Mouse (Mus musculus): ENCODE results near the gene Selplg. TPM values are rescaled to one million over a fixed set of nuclear protein-coding genes. Genes with fewer than 3 reads are reported as not detected.
A peak's percentile ranks its signal among the peaks of the same experiment; 100 is the strongest.

Selplg gene
- polyA plus RNA-seq, 1 experiment from 2014 or later = 18.9 TPM

DNA sequence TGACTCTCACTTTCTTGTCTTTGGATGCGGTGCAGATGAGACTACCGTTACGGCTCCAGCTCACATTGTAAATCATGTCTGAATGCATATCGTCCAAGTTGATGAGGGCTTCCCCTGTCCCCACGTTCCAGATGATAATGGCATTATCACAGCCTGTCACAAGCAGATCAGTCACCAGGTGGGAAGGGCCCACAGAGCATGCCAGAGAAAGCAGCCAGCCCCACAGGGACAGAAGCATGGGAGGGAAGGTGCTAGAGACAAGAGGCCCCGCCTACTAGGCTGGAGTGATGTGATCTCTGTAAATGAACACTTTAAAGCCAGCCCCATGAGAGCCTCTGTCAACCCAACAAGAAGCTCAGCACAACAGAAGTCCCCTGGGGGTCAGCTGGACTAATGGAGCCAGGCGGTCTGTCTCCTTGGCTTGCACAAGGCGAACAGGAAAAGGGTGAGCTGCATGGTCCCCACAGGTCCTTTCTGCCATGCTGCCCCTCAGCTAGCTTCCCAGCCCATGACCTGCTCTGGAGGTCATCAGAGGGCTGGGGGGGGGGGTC, 18.3 kb upstream of the Selplg start:
- Histone ChIP-seq H3K27ac (ENCODE audit: low read depth) (no peak overlapping the region), H3K4me3 (ENCODE audit: low read depth, low read length) (no peak overlapping the region), H3K9me3 (ENCODE audit: low read length) (no peaks in the 10 kb centered on the region), H3K4me2 (ENCODE audit: low read depth, low read length) (no peak overlapping the region), H3K4me1 (ENCODE audit: insufficient read depth) (peaks cover 4% of the 10 kb centered on the region; the same call in 1 of the 2 replicates), H3K27me3 (ENCODE audit: insufficient read depth, low read length) (no peaks in the 10 kb centered on the region), H3K36me3 (replicated peaks; ENCODE audit: insufficient read depth, low read length) (peaks cover 47% of the 10 kb centered on the region), H3K9ac (replicated peaks) (no peak overlapping the region)
- TF ChIP-seq CTCF (IDR thresholded peaks at IDR 0.05; ENCODE audit: low read depth) = no peak
- no peak for TF ChIP-seq EP300 (IDR thresholded peaks at IDR 0.05; ENCODE audit: low read depth)
- 57% methylated on average over 8 of the region's 8 CpGs for WGBS (ENCODE audit: insufficient replicate concordance)
- ATAC-seq (no peak), DNase-seq (no peak)

DNA sequence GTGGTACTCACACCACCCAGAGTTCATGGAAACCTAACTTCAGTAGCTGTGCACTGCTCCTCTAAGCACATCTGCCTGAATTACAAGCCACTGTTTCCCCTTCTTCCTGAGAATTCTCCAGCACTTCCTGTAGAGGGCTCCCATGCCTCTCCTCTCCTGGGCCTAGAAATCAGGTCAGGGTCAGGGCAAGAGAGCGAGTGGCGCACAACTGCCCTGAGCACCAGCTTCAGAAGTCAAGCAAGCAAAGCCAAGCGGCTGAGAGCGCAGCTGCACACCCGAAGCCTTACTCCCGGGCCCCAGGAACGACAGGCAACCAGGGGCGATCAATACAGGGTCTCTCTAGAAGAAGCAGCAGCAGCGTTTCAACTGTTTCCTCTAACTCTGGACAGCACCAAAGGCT, 15.2 kb upstream of the Selplg start:
- Histone ChIP-seq H3K9me3 (ENCODE audit: low read length) (no peaks in the 10 kb centered on the region), H3K27ac (ENCODE audit: low read depth) (no peak overlapping the region), H3K9ac (replicated peaks) (no peak overlapping the region), H3K27me3 (ENCODE audit: insufficient read depth, low read length) (no peaks in the 10 kb centered on the region), H3K4me1 (ENCODE audit: insufficient read depth) (peaks cover 4% of the 10 kb centered on the region; the same call in 1 of the 2 replicates), H3K36me3 (replicated peaks; ENCODE audit: insufficient read depth, low read length) (peaks cover 63% of the 10 kb centered on the region), H3K4me2 (ENCODE audit: low read depth, low read length) (no peak overlapping the region), H3K4me3 (ENCODE audit: low read depth, low read length) (no peak overlapping the region)
- TF ChIP-seq CTCF (IDR thresholded peaks at IDR 0.05; ENCODE audit: low read depth) = 0 out of 2 replicates have a peak, but pooled peaks have one; percentile 12
- no peak for TF ChIP-seq EP300 (IDR thresholded peaks at IDR 0.05; ENCODE audit: low read depth)
- ATAC-seq = no peak
- DNase-seq = no peak
- WGBS (ENCODE audit: insufficient replicate concordance) = 78% methylated on average over 9 of the region's 9 CpGs

- H3K4me2 ChIP-seq (ENCODE audit: low read depth, low read length) = peak overlapping the region; percentile 22; the same call in 1 of the 2 replicates
- peak; percentile 89 for ATAC-seq
- peak; percentile 55 for DNase-seq
- no peaks in the 10 kb centered on the region for H3K9me3 ChIP-seq (ENCODE audit: low read length)
- TF ChIP-seq CTCF (IDR thresholded peaks at IDR 0.05; ENCODE audit: low read depth) = no peak
- TF ChIP-seq EP300 (IDR thresholded peaks at IDR 0.05; ENCODE audit: low read depth) = peak; percentile 86
- no peak overlapping the region for H3K9ac ChIP-seq (replicated peaks)
- H3K4me3 ChIP-seq (ENCODE audit: low read depth, low read length) = no peak overlapping the region
- H3K4me1 ChIP-seq (ENCODE audit: insufficient read depth) = peaks cover 4% of the 10 kb centered on the region; the same call in 1 of the 2 replicates
- peaks cover 62% of the 10 kb centered on the region for H3K36me3 ChIP-seq (replicated peaks; ENCODE audit: insufficient read depth, low read length)
- no peak overlapping the region for H3K27ac ChIP-seq (ENCODE audit: low read depth)
- no peaks in the 10 kb centered on the region for H3K27me3 ChIP-seq (ENCODE audit: insufficient read depth, low read length)
- WGBS (ENCODE audit: insufficient replicate concordance) = 66% methylated on average over 8 of the region's 8 CpGs
Observed at GRCm38 (mm10) chr5:113846656-113847055, 14.2 kb upstream of the Selplg start.

- 91% methylated on average over 8 of the region's 8 CpGs for whole genome bisulfite sequencing (ENCODE audit: insufficient replicate concordance)
- DNase-seq (no peak), ATAC-seq (no peak)
- no peaks in the 10 kb centered on the region for H3K9me3 ChIP-seq (ENCODE audit: low read length)
- no peaks in the 10 kb centered on the region for H3K27me3 ChIP-seq (ENCODE audit: insufficient read depth, low read length)
- H3K9ac ChIP-seq (replicated peaks) = no peak overlapping the region
- peaks cover 4% of the 10 kb centered on the region; the same call in 1 of the 2 replicates for H3K4me1 ChIP-seq (ENCODE audit: insufficient read depth)
- TF ChIP-seq CTCF (IDR thresholded peaks at IDR 0.05; ENCODE audit: low read depth) (no peak), EP300 (IDR thresholded peaks at IDR 0.05; ENCODE audit: low read depth) (no peak)
- H3K4me3 ChIP-seq (ENCODE audit: low read depth, low read length) = no peak overlapping the region
- H3K27ac ChIP-seq (ENCODE audit: low read depth) = no peak overlapping the region
- H3K4me2 ChIP-seq (ENCODE audit: low read depth, low read length) = no peak overlapping the region
- H3K36me3 ChIP-seq (replicated peaks; ENCODE audit: insufficient read depth, low read length) = peaks cover 55% of the 10 kb centered on the region
Observed at GRCm38 (mm10) chr5:113845627-113846026, 13.2 kb upstream of the Selplg start.

GRCm38 (mm10) chr5:113844721-113845120, 12.3 kb upstream of the Selplg start:
- Histone ChIP-seq H3K4me1 (ENCODE audit: insufficient read depth) (peaks cover 4% of the 10 kb centered on the region; the same call in 1 of the 2 replicates), H3K9ac (replicated peaks) (no peak overlapping the region), H3K27ac (ENCODE audit: low read depth) (no peak overlapping the region), H3K9me3 (ENCODE audit: low read length) (no peaks in the 10 kb centered on the region), H3K27me3 (ENCODE audit: insufficient read depth, low read length) (no peaks in the 10 kb centered on the region), H3K4me2 (ENCODE audit: low read depth, low read length) (no peak overlapping the region), H3K4me3 (ENCODE audit: low read depth, low read length) (no peak overlapping the region), H3K36me3 (replicated peaks; ENCODE audit: insufficient read depth, low read length) (peaks cover 48% of the 10 kb centered on the region)
- peak; percentile 32; the same call in 1 of the 2 replicates for ATAC-seq
- 48% methylated on average over 7 of the region's 7 CpGs for WGBS (ENCODE audit: insufficient replicate concordance)
- DNase-seq = peak; percentile 79
- no peak for TF ChIP-seq EP300 (IDR thresholded peaks at IDR 0.05; ENCODE audit: low read depth)
- TF ChIP-seq CTCF (IDR thresholded peaks at IDR 0.05; ENCODE audit: low read depth) = peak; percentile 87

GRCm38 (mm10) chr5:113844106-113844505, 11.7 kb upstream of the Selplg start:
- Histone ChIP-seq H3K4me1 (ENCODE audit: insufficient read depth) (peaks cover 4% of the 10 kb centered on the region; the same call in 1 of the 2 replicates), H3K9me3 (ENCODE audit: low read length) (no peaks in the 10 kb centered on the region), H3K27me3 (ENCODE audit: insufficient read depth, low read length) (no peaks in the 10 kb centered on the region), H3K36me3 (replicated peaks; ENCODE audit: insufficient read depth, low read length) (peaks cover 43% of the 10 kb centered on the region), H3K27ac (ENCODE audit: low read depth) (no peak overlapping the region), H3K4me3 (ENCODE audit: low read depth, low read length) (no peak overlapping the region), H3K9ac (replicated peaks) (no peak overlapping the region), H3K4me2 (ENCODE audit: low read depth, low read length) (no peak overlapping the region)
- DNase-seq (no peak), ATAC-seq (no peak)
- TF ChIP-seq EP300 (IDR thresholded peaks at IDR 0.05; ENCODE audit: low read depth) (no peak), CTCF (IDR thresholded peaks at IDR 0.05; ENCODE audit: low read depth) (no peak)
- WGBS (ENCODE audit: insufficient replicate concordance) = 89% methylated on average over 15 of the region's 15 CpGs

All from liver, postnatal 0 days (tissue).